Mouse (Mus musculus) hindbrain, embryonic 10.5 days (tissue): Measurements from ENCODE around the gene Fam49a. TPM values are rescaled to one million over a fixed set of nuclear protein-coding genes. Genes with fewer than 3 reads are reported as not detected.

Experiments used
- DNase-seq: peaks from one replicate; pipeline ENCODE4 v3.0.0-alpha.2; 2017; ENCODE audit warnings: low spot score
- H3K27ac ChIP-seq: fragments of 300-500 bp; sonication (generic); 2 replicates; pipeline ENCODE4 v1.5.1; 2016; ENCODE audit warnings: mild to moderate bottlenecking, moderate library complexity
- H3K27me3 ChIP-seq: fragments of 300-500 bp; sonication (generic); 2 replicates; pipeline ENCODE4 v1.6.1; 2016; ENCODE audit warnings: mild to moderate bottlenecking; ENCODE audit not compliant: poor library complexity, insufficient read depth, severe bottlenecking
- H3K36me3 ChIP-seq: fragments of 300-500 bp; sonication (generic); 2 replicates; pipeline ENCODE4 v1.6.1; 2016; ENCODE audit warnings: mild to moderate bottlenecking, moderate library complexity
- H3K4me1 ChIP-seq: fragments of 300-500 bp; sonication (generic); replicated peaks from 2 replicates; pipeline ENCODE4 v1.6.1; 2016; ENCODE audit warnings: mild to moderate bottlenecking
- H3K4me3 ChIP-seq: fragments of 300-500 bp; sonication (generic); 2 replicates; pipeline ENCODE4 v1.5.1; 2016; ENCODE audit warnings: mild to moderate bottlenecking, moderate library complexity
- H3K9me3 ChIP-seq: fragments of 300-500 bp; sonication (generic); 2 replicates; pipeline ENCODE4 v1.6.1; 2016; ENCODE audit warnings: mild to moderate bottlenecking, moderate library complexity
- WGBS: fragments of 180-500 bp; shearing (Covaris S2); methylation state at CpG from one replicate; pipeline ENCODE4 v1.1.7; 2016; 5-methylcytosine and 5-hydroxymethylcytosine counted together
- polyA plus RNA-seq: library from polyadenylated mRNA; unstranded; fragments of >200 nt; fragmentation: Nextera tagmentation; extraction: Ambion mirVana; gene quantifications from 2 replicates; pipeline ENCODE4 v1.2.1, GENCODE M21; 2016

The Fam49a gene
- polyA plus RNA-seq, 1 experiment from 2014 or later = 13.4 TPM

DNA sequence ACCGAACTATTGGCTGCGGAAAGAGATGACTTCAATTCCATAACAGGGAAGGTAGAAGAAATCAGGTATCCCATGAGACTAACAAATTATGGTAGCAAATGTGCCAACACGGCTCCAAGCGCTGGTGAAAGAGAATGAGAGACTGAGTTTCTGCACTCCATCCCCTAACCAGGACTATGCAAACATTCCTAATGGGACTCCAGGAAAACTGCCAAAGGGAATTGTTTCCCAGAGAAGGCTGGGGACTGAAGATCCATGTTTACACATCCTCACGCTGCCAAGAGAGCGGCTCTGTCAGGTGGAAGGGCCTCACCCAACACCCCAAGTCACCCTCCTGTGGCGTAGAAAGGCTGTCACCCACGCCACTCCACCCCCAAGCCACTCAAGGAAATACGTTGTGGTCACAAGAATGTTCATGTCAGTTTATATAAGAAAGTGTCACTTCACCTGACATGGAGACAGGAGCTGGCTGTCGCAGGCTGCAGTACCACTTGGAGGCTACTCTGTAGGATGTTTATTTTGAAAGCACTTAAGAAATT is 92.2 kb downstream of the Fam49a start:
- Histone ChIP-seq H3K4me1 (peaks cover 4% of the 10 kb centered on the region; the same call in 1 of the 2 replicates), H3K4me3 (no peak overlapping the region), H3K27ac (no peak overlapping the region), H3K9me3 (no peaks in the 10 kb centered on the region), H3K27me3 (no peaks in the 10 kb centered on the region), H3K36me3 (no peaks in the 10 kb centered on the region)
- 80% methylated on average over 10 of the region's 10 CpGs for WGBS
- no peak for DNase-seq

DNA sequence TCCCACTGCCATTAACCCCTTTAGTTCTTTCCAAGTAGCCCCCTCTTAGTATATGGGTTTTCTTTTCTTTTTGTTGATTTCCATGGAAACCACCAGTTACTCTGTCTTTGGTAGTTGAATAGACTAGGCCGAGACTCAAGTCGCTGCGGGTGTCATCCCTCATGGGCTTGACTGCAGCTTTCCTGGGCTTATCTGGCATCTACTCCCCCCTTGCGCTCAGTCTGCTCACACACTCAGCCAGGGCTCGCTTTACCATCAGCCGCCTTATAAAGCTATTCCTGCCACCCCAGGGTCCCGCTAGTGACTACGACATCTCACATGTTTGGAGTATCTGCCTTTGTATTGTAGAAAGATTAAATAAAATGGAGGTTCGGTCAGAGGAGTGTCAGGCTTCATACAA is 94.1 kb downstream of the Fam49a start:
- Histone ChIP-seq H3K9me3 (no peaks in the 10 kb centered on the region), H3K27me3 (no peaks in the 10 kb centered on the region), H3K36me3 (no peaks in the 10 kb centered on the region), H3K27ac (no peak overlapping the region), H3K4me1 (peaks cover 4% of the 10 kb centered on the region; the same call in 1 of the 2 replicates), H3K4me3 (no peak overlapping the region)
- no peak for DNase-seq
- WGBS = 85% methylated on average over 9 of the region's 9 CpGs

DNA sequence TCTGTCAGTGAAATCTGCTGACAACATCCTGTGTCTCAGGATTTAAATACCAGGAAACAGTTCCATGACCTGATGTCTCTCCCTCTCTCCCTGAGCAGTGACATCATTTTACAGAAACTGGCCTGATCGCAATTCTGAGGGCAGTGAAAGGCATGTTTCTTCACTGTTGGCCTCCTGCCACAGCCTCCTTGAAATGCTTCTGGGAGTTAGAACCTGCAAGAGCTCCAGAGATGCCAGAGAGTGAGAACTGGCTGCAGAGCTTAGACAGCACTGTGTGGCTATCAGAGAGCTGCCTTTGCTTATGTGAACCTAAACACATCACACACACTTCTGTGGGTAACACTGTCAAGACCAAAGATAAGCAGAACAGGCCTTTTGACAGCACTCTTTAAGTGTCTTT is 94.5 kb downstream of the Fam49a start:
- no peak overlapping the region for H3K27ac ChIP-seq
- H3K9me3 ChIP-seq = no peaks in the 10 kb centered on the region
- H3K36me3 ChIP-seq = no peaks in the 10 kb centered on the region
- no peak overlapping the region for H3K4me3 ChIP-seq
- H3K4me1 ChIP-seq = peaks cover 4% of the 10 kb centered on the region; the same call in 1 of the 2 replicates
- H3K27me3 ChIP-seq = no peaks in the 10 kb centered on the region
- 91% methylated on average over 1 of the region's 1 CpGs for WGBS
- DNase-seq = no peak

DNA sequence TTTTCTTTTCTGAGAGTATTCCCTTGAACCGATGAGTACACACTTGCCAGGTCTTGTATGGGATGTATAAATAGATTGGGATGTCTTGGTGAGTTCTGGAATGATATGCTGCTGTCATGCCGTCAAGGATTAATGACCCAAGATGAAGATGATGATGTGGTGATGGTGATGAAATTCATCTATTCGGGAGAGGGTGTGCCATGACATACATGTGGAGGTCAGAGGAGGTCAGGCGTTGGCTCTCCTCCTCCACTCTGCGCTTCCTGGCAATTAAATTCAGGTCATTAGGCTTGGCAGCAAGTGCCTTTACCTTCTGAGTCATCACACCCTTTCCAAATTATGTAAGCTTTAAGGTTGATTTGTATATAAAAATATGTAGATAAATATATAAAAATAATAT is 95.0 kb downstream of the Fam49a start:
- 88% methylated on average over 5 of the region's 5 CpGs for WGBS
- Histone ChIP-seq H3K4me3 (no peak overlapping the region), H3K9me3 (no peaks in the 10 kb centered on the region), H3K27me3 (no peaks in the 10 kb centered on the region), H3K27ac (no peak overlapping the region), H3K4me1 (no peaks in the 10 kb centered on the region), H3K36me3 (no peaks in the 10 kb centered on the region)
- no peak for DNase-seq

DNA sequence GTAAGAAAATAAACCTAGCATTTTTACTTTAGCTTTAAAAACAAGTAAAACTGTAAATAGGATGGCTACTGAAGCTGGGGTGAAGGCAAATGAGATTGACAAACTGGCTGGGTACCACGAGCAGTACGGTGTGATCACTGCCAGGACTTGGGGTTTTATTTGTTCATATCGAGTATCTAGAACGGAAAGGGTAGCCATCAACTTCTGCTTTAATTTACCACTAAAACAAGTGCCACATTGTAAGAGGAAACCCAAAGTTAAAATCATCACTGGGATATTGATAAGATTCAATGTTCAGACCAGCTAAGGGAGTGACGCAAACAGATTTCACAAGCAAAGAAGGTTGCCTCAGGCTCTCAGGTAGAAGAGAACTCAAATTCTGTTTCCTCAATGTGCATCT is 98.0 kb downstream of the Fam49a start:
- DNase-seq = no peak
- H3K4me1 ChIP-seq = no peaks in the 10 kb centered on the region
- 94% methylated on average over 5 of the region's 5 CpGs for WGBS
- peaks cover 9% of the 10 kb centered on the region for H3K36me3 ChIP-seq
- no peak overlapping the region for H3K27ac ChIP-seq
- no peaks in the 10 kb centered on the region for H3K9me3 ChIP-seq
- H3K27me3 ChIP-seq = no peaks in the 10 kb centered on the region
- no peak overlapping the region for H3K4me3 ChIP-seq

DNA sequence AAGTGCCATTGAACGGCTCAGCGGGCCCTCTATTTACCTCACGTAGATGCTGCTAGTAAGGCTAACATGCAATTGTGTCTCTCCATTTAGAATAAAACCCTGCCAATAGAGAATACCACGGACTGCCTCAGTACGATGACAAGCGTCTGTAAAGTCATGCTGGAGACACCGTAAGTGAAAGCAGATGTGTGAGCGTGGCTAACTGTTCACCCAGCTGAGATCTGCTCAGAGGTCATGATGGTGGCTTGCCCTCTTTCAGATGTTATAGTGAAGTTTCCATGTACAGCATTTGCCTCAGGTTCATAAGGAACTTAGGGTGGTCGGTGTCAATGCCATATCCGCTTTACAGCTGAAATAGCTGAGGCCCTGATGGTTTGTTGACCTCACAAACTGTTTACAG is 100.4 kb downstream of the Fam49a start:
- Histone ChIP-seq H3K9me3 (no peaks in the 10 kb centered on the region), H3K4me3 (no peak overlapping the region), H3K27me3 (no peaks in the 10 kb centered on the region), H3K36me3 (peaks cover 11% of the 10 kb centered on the region), H3K4me1 (no peaks in the 10 kb centered on the region), H3K27ac (no peak overlapping the region)
- DNase-seq = peak; percentile 21
- 73% methylated on average over 10 of the region's 10 CpGs for WGBS

DNA sequence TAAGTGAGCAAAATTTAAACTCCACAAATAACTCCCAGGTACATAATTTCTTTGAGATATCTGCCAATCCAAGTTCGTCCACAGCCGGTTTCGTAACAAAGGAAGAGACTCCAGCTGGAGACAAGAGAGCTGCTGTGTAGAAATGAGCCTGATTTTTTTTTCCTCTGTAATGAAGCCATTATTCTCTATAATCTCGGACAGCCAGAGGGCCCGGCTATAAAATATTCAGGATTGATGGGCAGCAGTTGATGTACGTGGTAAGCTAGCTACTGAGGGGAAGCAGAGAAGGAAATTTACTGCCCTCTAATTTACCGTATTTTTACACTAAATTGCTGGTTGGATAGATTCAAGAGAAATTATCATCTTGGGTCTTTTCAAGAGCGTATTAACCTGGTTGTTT is 102.3 kb downstream of the Fam49a start:
- no peak overlapping the region for H3K27ac ChIP-seq
- DNase-seq = no peak
- no peak overlapping the region for H3K4me3 ChIP-seq
- H3K36me3 ChIP-seq = peaks cover 11% of the 10 kb centered on the region
- WGBS = 91% methylated on average over 8 of the region's 8 CpGs
- H3K9me3 ChIP-seq = no peaks in the 10 kb centered on the region
- no peaks in the 10 kb centered on the region for H3K27me3 ChIP-seq
- H3K4me1 ChIP-seq = no peaks in the 10 kb centered on the region

DNA sequence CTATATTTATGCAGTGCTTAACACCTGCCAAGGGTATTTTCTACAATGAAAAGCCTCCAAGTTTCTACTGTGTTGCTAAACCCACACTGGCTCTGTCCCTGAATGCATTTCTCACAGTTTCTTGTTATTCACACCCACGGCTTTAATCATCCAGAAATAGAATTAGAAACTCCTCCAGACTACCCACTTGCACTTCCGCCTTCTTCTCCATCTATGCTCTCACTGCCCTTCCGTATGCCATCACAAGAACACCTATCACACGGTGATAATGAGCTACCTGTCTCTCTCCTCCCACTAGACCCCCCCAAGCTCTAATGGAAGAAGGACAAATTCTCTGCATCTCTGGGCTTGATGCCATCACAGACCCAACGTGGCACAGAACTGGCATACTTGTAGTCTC is 105.5 kb downstream of the Fam49a start:
- WGBS = 89% methylated on average over 5 of the region's 5 CpGs
- Histone ChIP-seq H3K36me3 (peaks cover 9% of the 10 kb centered on the region), H3K4me3 (no peak overlapping the region), H3K27ac (no peak overlapping the region), H3K4me1 (no peaks in the 10 kb centered on the region), H3K9me3 (no peaks in the 10 kb centered on the region), H3K27me3 (no peaks in the 10 kb centered on the region)
- DNase-seq = no peak

DNA sequence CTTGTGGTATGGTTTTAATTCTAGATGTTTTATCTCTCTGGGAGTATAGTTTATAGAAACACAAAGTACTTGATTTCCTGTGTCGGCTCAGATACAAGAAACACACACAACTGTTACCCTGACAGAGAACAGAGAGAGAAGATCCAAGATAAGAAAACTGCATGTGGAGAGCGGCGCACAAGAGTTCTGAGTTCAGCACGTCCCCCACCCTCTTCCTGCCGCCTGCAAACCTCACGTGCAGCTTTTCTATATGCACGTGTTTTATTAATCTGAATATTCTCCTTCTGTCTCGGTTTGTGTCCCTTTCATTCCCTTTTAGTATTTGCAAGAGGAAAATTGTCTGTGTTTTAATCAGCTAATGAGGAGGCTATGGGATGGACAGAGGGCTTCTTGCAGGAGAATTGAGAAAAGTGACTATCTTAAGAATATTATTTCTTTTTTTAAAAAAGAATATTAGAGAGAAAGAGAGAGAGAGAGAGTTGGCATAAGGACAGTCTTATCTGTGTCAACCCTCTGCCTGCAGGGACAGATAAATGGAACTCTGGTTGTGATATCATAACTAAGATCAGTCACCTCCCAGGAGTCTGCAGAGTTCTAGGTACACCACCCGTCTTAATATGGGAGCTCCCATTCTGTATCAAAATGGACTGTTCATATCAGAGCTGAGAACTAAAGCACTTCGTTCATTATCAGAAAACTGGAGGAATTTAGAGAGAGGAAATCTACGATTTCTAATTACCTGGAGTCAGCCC is 111.3 kb downstream of the Fam49a start:
- no peak overlapping the region for H3K27ac ChIP-seq
- no peaks in the 10 kb centered on the region for H3K4me1 ChIP-seq
- no peak overlapping the region for H3K4me3 ChIP-seq
- H3K27me3 ChIP-seq = no peaks in the 10 kb centered on the region
- H3K36me3 ChIP-seq = no peaks in the 10 kb centered on the region
- no peak for DNase-seq
- H3K9me3 ChIP-seq = no peaks in the 10 kb centered on the region
- 92% methylated on average over 11 of the region's 11 CpGs for WGBS

DNA sequence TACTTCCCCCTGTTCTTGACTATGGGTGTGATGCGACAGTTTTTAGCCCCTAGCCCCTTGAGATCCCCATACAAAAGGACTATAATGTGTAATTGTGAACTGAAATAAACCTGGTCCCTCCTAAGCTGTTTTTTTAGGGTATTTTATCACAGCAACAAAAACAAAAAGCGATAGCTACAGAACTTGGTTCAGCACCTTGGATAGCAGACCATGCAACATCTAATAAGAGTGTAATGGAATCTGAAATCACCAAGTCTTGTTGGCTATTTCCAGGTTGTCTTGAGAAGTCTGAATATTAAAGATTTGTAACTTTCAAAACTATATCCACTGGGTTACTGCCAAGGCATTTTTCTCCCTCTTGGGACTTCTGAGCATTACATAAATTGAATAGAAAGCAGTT is 117.1 kb downstream of the Fam49a start:
- no peak for DNase-seq
- H3K27me3 ChIP-seq = no peaks in the 10 kb centered on the region
- WGBS = 63% methylated on average over 2 of the region's 2 CpGs
- no peak overlapping the region for H3K27ac ChIP-seq
- H3K9me3 ChIP-seq = no peaks in the 10 kb centered on the region
- no peaks in the 10 kb centered on the region for H3K36me3 ChIP-seq
- H3K4me1 ChIP-seq = no peaks in the 10 kb centered on the region
- H3K4me3 ChIP-seq = no peak overlapping the region

DNA sequence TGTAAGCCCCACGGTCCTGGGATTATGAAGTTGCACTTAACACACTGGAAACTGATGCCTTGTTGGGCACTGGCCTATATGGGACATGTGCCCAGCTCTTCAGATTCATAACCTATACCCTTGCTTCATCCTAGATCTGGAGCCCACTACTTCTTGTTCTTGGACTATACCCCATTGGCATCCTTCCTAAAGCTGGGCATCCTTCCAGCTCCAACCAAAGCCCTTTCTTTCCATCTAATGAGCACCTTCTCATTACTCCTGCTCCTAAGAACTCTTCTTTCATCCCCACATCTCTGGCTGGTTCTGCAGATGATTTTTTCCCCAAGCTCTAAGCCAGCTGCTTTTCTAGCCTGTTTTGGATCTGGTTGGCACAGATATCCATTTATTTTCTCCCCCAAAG is 127.3 kb downstream of the Fam49a start:
- no peaks in the 10 kb centered on the region for H3K9me3 ChIP-seq
- no peak for DNase-seq
- WGBS = 85% methylated on average over 1 of the region's 1 CpGs

DNA sequence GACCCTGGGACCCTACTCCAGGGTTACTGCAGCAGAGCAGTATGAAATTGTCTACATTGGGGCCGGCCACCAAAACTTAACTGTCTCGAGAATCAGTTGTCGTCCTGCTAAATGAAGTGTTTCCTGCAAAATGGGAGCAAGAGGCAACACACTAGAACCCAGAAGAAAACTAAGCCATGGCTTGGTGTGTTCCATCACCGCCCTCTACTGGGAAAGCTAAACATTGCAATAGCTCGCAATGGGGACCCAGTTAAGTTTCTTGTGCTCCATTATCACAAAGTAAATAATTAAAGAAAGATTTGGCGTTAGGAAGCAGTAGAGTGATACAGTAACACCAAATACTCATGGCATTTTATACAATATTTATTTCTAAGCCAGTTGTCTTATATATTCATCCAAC is 134.3 kb downstream of the Fam49a start:
- Histone ChIP-seq H3K27ac (no peak overlapping the region), H3K27me3 (no peaks in the 10 kb centered on the region), H3K4me1 (no peaks in the 10 kb centered on the region), H3K9me3 (no peaks in the 10 kb centered on the region), H3K36me3 (no peaks in the 10 kb centered on the region), H3K4me3 (no peak overlapping the region)
- DNase-seq = peak; percentile 47
- 25% methylated on average over 6 of the region's 6 CpGs for WGBS

More for the DNA sequence above, 127.3 kb downstream of the Fam49a start:
- Histone ChIP-seq H3K4me3 (no peak overlapping the region), H3K36me3 (no peaks in the 10 kb centered on the region), H3K27me3 (no peaks in the 10 kb centered on the region), H3K27ac (no peak overlapping the region), H3K4me1 (no peaks in the 10 kb centered on the region)

DNA sequence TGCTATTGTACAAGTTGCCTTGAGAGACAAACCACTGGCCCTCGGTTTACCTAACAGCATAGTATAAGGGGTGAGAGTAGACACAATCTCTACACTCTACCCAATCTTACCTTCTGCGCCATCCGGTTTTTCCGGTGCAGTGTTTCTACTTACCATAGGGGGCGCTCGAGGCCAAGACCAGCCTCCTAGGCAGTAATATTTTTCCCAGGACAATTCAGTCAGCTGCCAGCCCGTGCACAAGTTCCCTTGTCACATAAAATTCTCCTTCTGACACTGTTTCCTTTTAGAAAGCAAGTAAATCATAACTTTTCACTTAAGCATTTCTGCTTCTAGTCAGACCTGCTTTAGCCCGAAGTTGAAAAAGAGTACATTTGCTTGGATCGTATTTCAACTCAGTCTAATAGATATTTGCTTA is 139.1 kb downstream of the Fam49a start:
- Histone ChIP-seq H3K36me3 (no peaks in the 10 kb centered on the region), H3K27me3 (no peaks in the 10 kb centered on the region), H3K4me3 (no peak overlapping the region), H3K9me3 (no peaks in the 10 kb centered on the region), H3K4me1 (peaks cover 7% of the 10 kb centered on the region), H3K27ac (no peak overlapping the region)
- WGBS = 54% methylated on average over 9 of the region's 9 CpGs
- DNase-seq = peak; percentile 43
